Mouse (Mus musculus): ENCODE data around the gene D630003M21Rik. TPM values are rescaled to one million over a fixed set of nuclear protein-coding genes. Genes with fewer than 3 reads are reported as not detected.

Gene D630003M21Rik
- not detected for polyA plus RNA-seq (2017; shearing (Covaris generic))

DNA sequence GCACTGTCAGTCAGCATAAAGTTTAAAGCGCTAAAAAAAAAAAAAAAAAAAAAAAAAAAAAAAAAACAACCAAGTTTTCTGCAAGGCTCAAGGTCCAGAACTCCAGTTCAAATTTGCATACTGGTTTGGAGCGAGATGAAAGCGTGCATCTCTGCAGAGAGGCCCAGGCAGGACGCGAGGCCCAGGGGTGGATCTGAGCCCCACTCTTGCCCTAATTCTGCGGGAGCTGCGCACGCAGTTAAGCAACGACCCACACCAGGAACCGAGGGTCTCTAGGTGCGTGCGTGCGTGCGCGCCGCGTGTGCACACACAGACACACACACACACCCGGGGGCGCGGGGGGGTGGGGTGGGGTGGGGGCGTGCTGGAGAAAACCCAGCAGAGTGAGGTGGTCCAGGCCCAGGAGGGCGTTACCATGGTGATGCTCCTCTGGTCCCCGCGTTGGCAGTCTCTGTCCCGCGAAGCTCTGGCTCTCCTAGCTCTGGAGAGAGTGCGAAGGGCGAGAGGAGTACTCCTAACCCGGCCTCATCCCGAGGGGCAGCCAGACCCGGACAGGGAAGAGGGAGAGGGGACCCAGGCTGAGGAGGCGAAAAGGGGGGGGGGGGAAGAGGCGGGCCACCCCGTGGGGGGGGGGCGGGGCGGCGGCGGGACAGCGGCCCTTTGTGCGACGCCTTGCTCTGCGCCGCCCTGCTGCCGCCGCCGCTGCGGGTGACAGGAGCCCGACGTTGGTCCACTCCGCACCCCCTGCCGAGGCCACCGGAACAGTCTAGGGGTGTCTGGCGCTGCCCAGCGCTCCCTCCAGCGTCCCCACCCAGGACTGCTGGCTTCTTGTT lies at the start of gene D630003M21Rik:
Gene D630003M21Rik, minus strand, starts transcription at position 553 of the 833 bp plus-strand sequence.

GRCm38 (mm10) chr2:158258005-158258418 lies 29.0 kb upstream of the D630003M21Rik start, which contains the start of gene Bpi:
Gene Bpi (plus strand): TSS chr2:158258094.

DNA sequence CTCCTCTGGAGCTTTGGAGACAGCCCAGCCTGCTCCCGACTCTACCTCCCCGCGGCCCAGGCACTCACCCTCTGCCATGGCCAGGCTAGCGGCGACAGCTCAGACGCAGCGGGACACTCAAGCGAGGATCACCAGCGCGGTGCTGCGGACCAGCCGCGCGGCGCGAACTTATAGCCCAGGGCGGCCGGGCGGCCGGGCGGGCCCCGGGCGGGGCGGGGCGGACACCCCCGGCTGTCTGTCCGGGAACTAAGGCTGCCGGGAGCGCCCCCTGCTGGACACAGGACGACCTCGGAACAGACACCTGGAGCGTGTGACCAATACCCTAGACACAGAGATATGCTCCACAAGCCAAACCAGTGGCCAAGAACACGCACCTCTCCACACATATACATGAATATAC lies 82.8 kb downstream of the D630003M21Rik start, which contains the start of gene Tgm2:
Gene Tgm2, minus strand, starts transcription at position 214 of the 400 bp plus-strand sequence.

Other genes with a start within 250 kb of the D630003M21Rik start
- 16.3 TPM for gene Tti1, start 200.8 kb downstream of the D630003M21Rik start, polyA plus RNA-seq (2017; shearing (Covaris generic))
- 28.5 TPM for gene Rprd1b, start 200.7 kb downstream of the D630003M21Rik start, polyA plus RNA-seq (2017; shearing (Covaris generic))
- gene Tgm2, start 82.8 kb downstream of the D630003M21Rik start, polyA plus RNA-seq (2017; shearing (Covaris generic)) = 1.2 TPM
- gene Bpi, start 28.9 kb upstream of the D630003M21Rik start, polyA plus RNA-seq (2017; shearing (Covaris generic)) = not detected
- 2.2 TPM for gene Lbp, start 77.3 kb upstream of the D630003M21Rik start, polyA plus RNA-seq (2017; shearing (Covaris generic))
- gene Snhg11, start 146.4 kb upstream of the D630003M21Rik start, polyA plus RNA-seq (2017; shearing (Covaris generic)) = 0.09 TPM
- 39.7 TPM for gene Ralgapb, start 180.6 kb upstream of the D630003M21Rik start, polyA plus RNA-seq (2017; shearing (Covaris generic))

All from effector memory CD4-positive, alpha-beta T cell, adult 5 months (primary cell).